Mouse (Mus musculus) bone marrow, adult 2 months (tissue): Measurements from ENCODE around the gene Timm22.

Experiments used
- CTCF ChIP-seq: fragments of 200-500 bp; IDR thresholded peaks from 2 replicates; pipeline ENCODE4 v1.5.1; 2011; ENCODE audit warnings: low read length, control low read depth; ENCODE audit not compliant: control insufficient read depth, insufficient read depth
- POLR2A ChIP-seq: fragments of 200-500 bp; IDR thresholded peaks from 2 replicates; pipeline ENCODE4 v1.6.1; 2011; ENCODE audit warnings: low read depth, mild to moderate bottlenecking, control low read depth, low read length, borderline replicate concordance; ENCODE audit not compliant: control insufficient read depth

- TF ChIP-seq POLR2A: no peak
- peak; percentile 41; the same call in 1 of the 2 replicates for TF ChIP-seq CTCF
These were observed 4.1 kb downstream of the Timm22 start for GRCm38 (mm10) chr11:76410826-76411225.
